Mouse (Mus musculus) intestine, embryonic 16.5 days (tissue): ENCODE results near the gene Rlbp1. TPM values are rescaled to one million over a fixed set of nuclear protein-coding genes. Genes with fewer than 3 reads are reported as not detected.
A peak's percentile ranks its signal among the peaks of the same experiment; 100 is the strongest.

Experiments used
- ATAC-seq: fragments of 200-750 bp; cut with Nextera tagmentation; 2 replicates; pipeline ENCODE4 v1.8.0; 2017; ENCODE audit warnings: moderate TSS enrichment, moderate library complexity
- H3K27ac ChIP-seq: fragments of 300-500 bp; sonication (generic); 2 replicates; pipeline ENCODE4 v1.5.1; 2014; ENCODE audit warnings: mild to moderate bottlenecking, low read length
- H3K27me3 ChIP-seq: fragments of 300-500 bp; sonication (generic); replicated peaks from 2 replicates; pipeline ENCODE4 v1.6.1; 2014; ENCODE audit warnings: low read length, control low read depth, mixed read lengths; ENCODE audit not compliant: control insufficient read depth, insufficient read depth
- H3K36me3 ChIP-seq: fragments of 300-500 bp; sonication (generic); 2 replicates; pipeline ENCODE4 v1.6.1; 2014; ENCODE audit warnings: low read length, control low read depth; ENCODE audit not compliant: control insufficient read depth, insufficient read depth
- H3K4me1 ChIP-seq: fragments of 300-500 bp; sonication (generic); 2 replicates; pipeline ENCODE4 v1.6.1; 2014; ENCODE audit warnings: low read length, control low read depth, mixed read lengths; ENCODE audit not compliant: control insufficient read depth, insufficient read depth
- H3K4me2 ChIP-seq: fragments of 300-500 bp; sonication (generic); 2 replicates; pipeline ENCODE4 v1.6.1; 2014; ENCODE audit warnings: low read depth, low read length, control low read depth
- H3K4me3 ChIP-seq: fragments of 300-500 bp; sonication (generic); 2 replicates; pipeline ENCODE4 v1.5.1; 2014; ENCODE audit warnings: mild to moderate bottlenecking, low read length
- H3K9ac ChIP-seq: fragments of 300-500 bp; sonication (generic); 2 replicates; pipeline ENCODE4 v1.6.1; 2014; ENCODE audit warnings: low read depth, low read length
- H3K9me3 ChIP-seq: fragments of 300-500 bp; sonication (generic); 2 replicates; pipeline ENCODE4 v1.6.1; 2016; ENCODE audit warnings: low read length, control low read depth; ENCODE audit not compliant: control insufficient read depth
- WGBS: fragments of 180-500 bp; shearing (Covaris S2); extraction: QIAGEN DNeasy Blood & Tissue Kit; methylation state at CpG from one replicate; pipeline ENCODE4 v1.1.7; 2014; 5-methylcytosine and 5-hydroxymethylcytosine counted together
- polyA plus RNA-seq: library from polyadenylated mRNA; unstranded; fragments of >200 nt; fragmentation: Nextera tagmentation; extraction: Ambion mirVana; gene quantifications from 2 replicates; pipeline ENCODE4 v1.2.1, GENCODE M21; 2015

Rlbp1 gene
- polyA plus RNA-seq, 1 experiment from 2014 or later: 0.16 TPM

DNA sequence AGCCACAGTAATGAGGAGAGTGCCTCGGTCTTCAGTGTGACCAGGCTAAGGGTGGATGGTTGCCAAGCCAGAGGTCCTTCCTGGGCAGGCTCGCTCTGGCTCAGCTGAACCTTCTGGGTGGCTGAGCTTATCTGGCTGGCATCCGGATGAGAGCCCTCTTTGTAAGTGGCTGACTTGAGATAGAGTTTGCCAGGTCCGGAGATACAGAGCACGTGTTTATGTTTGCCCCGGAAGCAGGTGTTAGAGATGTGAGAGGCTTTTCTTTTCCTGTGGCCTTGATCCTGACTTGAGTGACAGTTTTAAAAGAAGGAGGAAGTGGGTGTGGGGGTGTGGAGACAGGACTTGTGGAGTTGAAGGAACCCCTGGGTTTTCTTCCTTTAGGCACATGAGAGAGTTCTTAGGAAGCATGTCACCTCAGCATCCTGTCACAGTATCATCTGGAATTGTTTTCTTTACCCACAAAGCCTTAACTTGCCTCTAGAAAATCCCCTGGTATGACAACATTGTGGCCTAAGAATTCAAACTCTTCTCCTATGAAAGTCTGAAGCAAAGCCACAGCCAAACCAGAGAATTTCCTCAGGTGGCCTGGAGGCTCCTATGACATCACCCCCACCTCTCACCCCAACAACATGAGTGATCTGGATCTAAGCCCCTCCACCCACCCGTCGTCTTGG is 23.3 kb downstream of the Rlbp1 start:
- Histone ChIP-seq H3K9ac (no peak overlapping the region), H3K36me3 (peaks cover 8% of the 10 kb centered on the region), H3K27ac (no peak overlapping the region), H3K4me1 (no peaks in the 10 kb centered on the region), H3K4me3 (no peak overlapping the region), H3K9me3 (no peaks in the 10 kb centered on the region), H3K27me3 (no peaks in the 10 kb centered on the region), H3K4me2 (no peak overlapping the region)
- WGBS: 55% methylated on average over 8 of the region's 8 CpGs
- peak; percentile 40 for ATAC-seq

DNA sequence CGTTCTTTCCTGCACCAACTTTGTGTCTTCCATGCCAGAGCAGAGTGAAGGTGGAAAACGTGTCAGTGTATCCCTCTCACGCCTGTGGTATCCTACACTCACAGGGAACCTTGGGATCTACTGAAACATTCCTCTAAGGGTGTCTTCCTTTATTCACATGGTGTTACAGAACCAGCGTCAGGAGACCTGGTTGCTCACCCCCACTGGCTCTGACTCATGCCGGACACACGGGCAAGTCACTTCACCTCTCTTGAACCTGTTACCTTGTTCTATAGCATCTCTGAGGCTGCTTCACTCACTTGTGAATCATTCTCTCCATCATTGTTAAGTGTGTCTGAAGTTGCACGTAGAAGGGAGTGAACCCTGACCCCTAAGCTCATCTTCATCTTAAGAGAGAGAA is 24.0 kb downstream of the Rlbp1 start:
- H3K4me2 ChIP-seq: no peak overlapping the region
- H3K9ac ChIP-seq: no peak overlapping the region
- WGBS: 87% methylated on average over 7 of the region's 7 CpGs
- no peak overlapping the region for H3K27ac ChIP-seq
- no peaks in the 10 kb centered on the region for H3K27me3 ChIP-seq
- H3K9me3 ChIP-seq: no peaks in the 10 kb centered on the region
- peaks cover 15% of the 10 kb centered on the region for H3K36me3 ChIP-seq
- H3K4me1 ChIP-seq: no peaks in the 10 kb centered on the region
- no peak for ATAC-seq
- H3K4me3 ChIP-seq: no peak overlapping the region

DNA sequence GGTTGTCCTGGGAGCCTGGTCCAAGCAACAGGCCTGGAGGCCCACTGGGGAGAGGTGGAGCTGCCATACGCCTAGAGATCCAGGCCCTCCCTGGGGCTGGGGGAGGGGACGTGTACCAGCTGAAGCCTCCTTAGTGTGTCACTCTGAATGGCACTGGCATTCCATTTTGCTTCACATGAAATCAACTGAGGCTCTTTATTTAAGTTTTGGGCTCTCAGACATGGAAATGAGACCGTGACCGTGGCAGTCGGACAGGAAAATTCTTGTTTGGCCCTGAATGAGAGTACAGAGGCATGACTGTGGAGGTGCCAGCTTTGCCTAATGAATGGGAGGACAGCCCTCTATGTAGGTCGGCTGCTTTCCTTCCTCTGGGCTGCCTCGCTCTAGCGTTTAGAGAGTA is 24.6 kb downstream of the Rlbp1 start:
- no peak overlapping the region for H3K4me2 ChIP-seq
- H3K4me1 ChIP-seq: no peaks in the 10 kb centered on the region
- H3K9ac ChIP-seq: no peak overlapping the region
- ATAC-seq: no peak
- peaks cover 17% of the 10 kb centered on the region for H3K36me3 ChIP-seq
- no peaks in the 10 kb centered on the region for H3K9me3 ChIP-seq
- H3K4me3 ChIP-seq: no peak overlapping the region
- H3K27ac ChIP-seq: no peak overlapping the region
- H3K27me3 ChIP-seq: no peaks in the 10 kb centered on the region
- WGBS: 78% methylated on average over 8 of the region's 8 CpGs

DNA sequence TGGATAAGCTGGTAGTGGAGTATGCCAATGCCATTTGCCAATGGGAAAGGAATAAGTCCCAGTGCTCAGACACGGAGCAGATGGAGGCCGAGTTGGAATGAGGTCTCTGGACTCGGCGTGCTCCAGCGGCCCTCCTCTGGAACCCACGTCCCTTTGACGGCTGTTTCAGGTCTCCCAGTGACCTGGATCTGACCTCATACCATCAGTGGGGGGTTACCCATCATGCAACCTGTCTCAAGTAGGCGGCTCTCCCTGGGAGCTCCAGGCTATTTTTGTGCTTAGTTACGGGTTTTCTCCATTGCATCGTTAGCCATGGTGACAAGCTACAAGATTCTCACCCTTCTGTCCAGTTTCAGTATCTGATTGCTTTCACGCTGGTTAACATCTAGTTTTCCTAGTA is 26.8 kb downstream of the Rlbp1 start:
- WGBS: 72% methylated on average over 11 of the region's 11 CpGs
- Histone ChIP-seq H3K27me3 (no peaks in the 10 kb centered on the region), H3K27ac (no peak overlapping the region), H3K9ac (no peak overlapping the region), H3K4me3 (no peak overlapping the region), H3K4me2 (no peak overlapping the region), H3K4me1 (no peaks in the 10 kb centered on the region), H3K36me3 (peaks cover 25% of the 10 kb centered on the region), H3K9me3 (no peaks in the 10 kb centered on the region)
- no peak for ATAC-seq

DNA sequence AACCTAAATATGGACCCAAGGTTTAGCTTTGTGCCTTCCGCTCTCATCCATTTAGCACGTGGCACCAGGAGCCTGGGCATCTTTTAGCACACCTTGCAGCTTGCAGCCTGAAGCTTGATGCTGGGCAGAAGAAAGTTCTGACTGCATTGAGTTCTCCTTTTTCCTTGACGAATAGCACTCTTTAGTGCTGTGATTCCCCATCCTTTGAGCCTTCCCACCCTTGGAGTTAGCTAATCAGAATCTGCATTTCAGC is 27.7 kb downstream of the Rlbp1 start:
- Histone ChIP-seq H3K27me3 (no peaks in the 10 kb centered on the region), H3K4me1 (no peaks in the 10 kb centered on the region), H3K4me3 (no peak overlapping the region), H3K27ac (no peak overlapping the region), H3K36me3 (peaks cover 28% of the 10 kb centered on the region), H3K4me2 (no peak overlapping the region), H3K9me3 (no peaks in the 10 kb centered on the region), H3K9ac (no peak overlapping the region)
- 83% methylated on average over 3 of the region's 3 CpGs for WGBS
- ATAC-seq: no peak

DNA sequence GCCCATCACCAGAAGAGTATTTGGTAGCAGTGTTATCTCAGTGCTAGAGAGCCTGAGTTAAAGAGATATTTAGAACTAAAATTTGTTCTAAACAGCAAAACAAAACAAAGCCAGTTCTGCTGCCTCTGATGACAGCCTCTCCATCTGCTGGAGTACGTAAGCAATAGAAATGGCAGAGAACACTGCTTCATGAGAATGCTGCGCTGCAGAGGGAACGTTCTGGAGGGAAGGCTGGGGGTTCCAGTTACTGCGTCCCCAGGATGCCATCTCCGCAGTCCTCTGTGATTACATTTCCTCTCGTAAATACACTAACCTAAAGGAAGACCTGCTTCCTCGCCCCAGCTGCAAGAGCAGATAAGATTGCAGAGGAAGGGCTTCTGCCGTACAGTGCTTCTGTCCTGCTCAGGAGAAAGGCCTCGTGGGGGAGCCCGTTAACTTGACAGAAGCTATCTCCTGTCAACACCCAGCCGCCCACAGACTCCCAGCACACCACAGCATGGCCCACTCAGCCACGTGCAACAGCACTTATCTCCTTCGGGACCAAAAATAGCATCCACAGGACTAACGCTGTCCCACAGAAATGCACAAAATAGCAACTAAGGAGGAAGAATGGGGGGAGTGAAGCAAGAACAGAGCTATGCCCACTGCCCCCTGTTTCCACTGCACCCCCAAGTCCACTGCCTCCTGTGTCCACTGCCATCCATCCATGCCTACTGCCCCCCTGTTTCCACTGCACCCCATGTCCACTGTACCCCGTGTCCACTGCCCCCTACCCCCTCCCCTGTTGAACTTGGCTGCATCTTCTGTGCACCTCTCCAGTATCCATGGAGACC is 28.3 kb downstream of the Rlbp1 start:
- no peak for ATAC-seq
- peaks cover 31% of the 10 kb centered on the region for H3K36me3 ChIP-seq

DNA sequence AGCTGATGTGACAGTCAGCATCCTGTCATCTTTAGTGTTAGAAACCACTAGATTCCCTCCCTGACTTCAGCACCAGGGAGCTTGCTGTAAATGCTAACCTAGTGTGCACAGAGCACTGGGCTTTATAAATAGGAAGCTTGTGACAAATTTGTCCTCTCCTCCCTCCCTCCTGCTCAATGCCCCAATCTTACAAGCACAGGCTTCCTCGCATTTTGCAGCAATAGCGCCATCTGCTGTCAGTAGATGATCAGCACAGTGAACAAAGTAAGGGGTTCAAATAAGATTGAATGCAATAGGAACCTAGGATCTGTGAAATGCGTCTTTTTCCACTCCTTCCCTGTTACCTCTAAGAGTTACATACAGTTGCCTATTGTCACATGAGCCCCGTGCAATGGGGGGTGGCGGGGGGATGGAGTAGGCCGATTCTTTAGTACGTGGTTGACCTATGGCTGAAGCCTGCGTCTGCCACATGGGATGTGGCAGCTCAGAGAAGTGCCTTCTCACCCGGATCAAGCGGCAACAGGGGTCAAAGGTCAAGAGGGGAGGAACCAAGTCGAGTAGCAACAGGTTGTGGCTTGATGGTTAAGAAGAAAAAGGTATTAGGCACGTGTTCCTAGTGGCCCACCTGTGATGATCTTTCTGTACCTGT is 37.0 kb downstream of the Rlbp1 start:
- Histone ChIP-seq H3K4me2 (no peak overlapping the region), H3K27me3 (no peaks in the 10 kb centered on the region), H3K4me1 (no peaks in the 10 kb centered on the region), H3K27ac (no peak overlapping the region), H3K9ac (no peak overlapping the region), H3K4me3 (no peak overlapping the region), H3K9me3 (no peaks in the 10 kb centered on the region), H3K36me3 (peaks cover 11% of the 10 kb centered on the region; the same call in 1 of the 2 replicates)
- WGBS: 41% methylated on average over 12 of the region's 12 CpGs
- ATAC-seq: peak; percentile 47

More for the DNA sequence above, 28.3 kb downstream of the Rlbp1 start:
- WGBS: 58% methylated on average over 15 of the region's 15 CpGs
- Histone ChIP-seq H3K4me2 (no peak overlapping the region), H3K27ac (no peak overlapping the region), H3K4me1 (no peaks in the 10 kb centered on the region), H3K4me3 (no peak overlapping the region), H3K27me3 (no peaks in the 10 kb centered on the region), H3K9me3 (no peaks in the 10 kb centered on the region), H3K9ac (no peak overlapping the region)

DNA sequence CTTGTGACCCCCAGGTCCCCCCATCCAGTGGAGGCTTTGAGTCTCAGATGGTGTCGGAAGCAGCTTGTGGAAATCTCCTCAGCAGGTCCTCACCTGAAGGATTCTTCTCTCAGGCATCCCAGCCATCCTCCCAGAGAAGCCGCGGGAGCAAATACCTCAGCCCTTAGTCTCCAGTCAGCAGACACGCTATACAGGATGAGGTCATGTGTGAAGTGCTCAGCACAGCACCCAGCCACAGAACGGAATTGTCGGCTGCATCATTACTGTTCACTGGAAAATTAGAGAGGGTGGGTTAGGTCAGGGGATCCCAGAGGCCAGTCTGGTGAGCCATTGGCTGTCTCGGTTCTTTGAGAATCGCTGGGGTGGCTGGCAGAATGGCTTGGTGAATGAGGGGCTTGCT is 38.0 kb downstream of the Rlbp1 start:
- no peak overlapping the region for H3K27ac ChIP-seq
- no peaks in the 10 kb centered on the region for H3K4me1 ChIP-seq
- H3K36me3 ChIP-seq: peaks cover 6% of the 10 kb centered on the region; the same call in 1 of the 2 replicates
- no peaks in the 10 kb centered on the region for H3K27me3 ChIP-seq
- H3K4me3 ChIP-seq: no peak overlapping the region
- H3K9ac ChIP-seq: no peak overlapping the region
- 89% methylated on average over 8 of the region's 8 CpGs for WGBS
- no peak for ATAC-seq
- H3K4me2 ChIP-seq: no peak overlapping the region
- no peaks in the 10 kb centered on the region for H3K9me3 ChIP-seq

DNA sequence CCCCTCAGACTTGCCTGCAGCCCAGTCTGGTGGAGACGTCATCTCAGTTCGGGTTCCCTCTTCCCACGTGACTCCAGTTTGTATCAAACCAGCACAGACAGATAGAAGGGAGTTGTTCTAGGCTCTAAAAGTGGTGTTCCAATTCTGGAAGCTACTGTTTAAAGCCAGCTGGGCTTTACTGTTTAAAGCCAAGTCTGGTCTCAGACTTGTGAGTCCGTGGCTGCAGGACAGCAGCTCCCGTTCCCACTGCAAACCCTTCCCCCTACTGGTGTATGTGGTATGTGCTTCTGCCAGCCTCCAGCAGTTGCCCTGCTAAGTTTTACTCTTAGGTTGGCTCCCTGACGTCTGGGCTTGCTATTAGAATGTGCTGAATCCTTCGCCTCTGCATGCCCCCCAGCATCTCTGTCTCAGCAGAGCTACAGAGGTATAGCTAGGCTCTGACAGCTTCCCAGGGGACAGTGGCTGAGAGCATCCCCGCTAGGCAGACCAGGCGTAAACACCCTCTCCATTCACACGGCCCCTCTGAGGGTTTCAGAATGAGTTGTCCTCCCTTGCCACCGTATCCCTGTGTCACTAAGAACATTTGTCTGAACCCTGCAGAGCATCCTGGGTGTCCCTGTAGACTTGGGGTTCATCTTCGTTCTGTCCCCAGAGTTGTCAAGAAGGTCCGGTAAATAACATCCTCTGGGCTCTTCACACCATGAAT is 39.6 kb downstream of the Rlbp1 start:
- Histone ChIP-seq H3K4me2 (no peak overlapping the region), H3K27me3 (no peaks in the 10 kb centered on the region), H3K4me3 (no peak overlapping the region), H3K9ac (no peak overlapping the region), H3K4me1 (no peaks in the 10 kb centered on the region), H3K27ac (no peak overlapping the region), H3K9me3 (no peaks in the 10 kb centered on the region), H3K36me3 (peaks cover 5% of the 10 kb centered on the region; the same call in 1 of the 2 replicates)
- 77% methylated on average over 13 of the region's 13 CpGs for WGBS
- ATAC-seq: no peak
